Mouse (Mus musculus): ENCODE results near the gene Sox6. TPM values are rescaled to one million over a fixed set of nuclear protein-coding genes. Genes with fewer than 3 reads are reported as not detected.

The Sox6 gene
- total and polyA plus RNA-seq, 3 experiments = 2.3 to 162 (median 3.8) TPM

- TF ChIP-seq GATA1 (IDR thresholded peaks at IDR 0.05; ENCODE audit: borderline replicate concordance, low read length) (no peak), CTCF (IDR thresholded peaks at IDR 0.05; ENCODE audit: low read depth, low read length) (no peak), GATA2 (IDR thresholded peaks at IDR 0.05; ENCODE audit: borderline replicate concordance, low read depth, low read length) (no peak), TAL1 (conservative IDR thresholded peaks at IDR 0.05; ENCODE audit: low read depth, low read length) (no peak), POLR2AphosphoS5 (IDR thresholded peaks at IDR 0.05; ENCODE audit: insufficient replicate concordance, low read depth, low read length) (no peak)
- H3K9me3 ChIP-seq (replicated peaks) = no peaks in the 10 kb centered on the region
- H3K36me3 ChIP-seq (replicated peaks) = no peaks in the 10 kb centered on the region
- DNase-seq (ENCODE audit: low spot score) (no peak), ATAC-seq (ENCODE audit: extremely low read depth, insufficient number of reproducible peaks, low FRiP score, poor library complexity, severe bottlenecking) (no peak)
- no peaks in the 10 kb centered on the region for H3K4me1 ChIP-seq (ENCODE audit: insufficient read depth, low read depth, low read length)
- no peak overlapping the region for H3K4me3 ChIP-seq (ENCODE audit: low read depth, low read length)
- H3K27me3 ChIP-seq (ENCODE audit: insufficient read depth, low read length) = peaks cover 34% of the 10 kb centered on the region
Measured at GRCm38 (mm10) chr7:115967186-115967585, 71.4 kb downstream of the Sox6 start.

- no peak for TF ChIP-seq CTCF (IDR thresholded peaks at IDR 0.05; ENCODE audit: low read depth, low read length)
- TF ChIP-seq GATA2 (IDR thresholded peaks at IDR 0.05; ENCODE audit: borderline replicate concordance, low read depth, low read length) = no peak
- no peak for TF ChIP-seq TAL1 (conservative IDR thresholded peaks at IDR 0.05; ENCODE audit: low read depth, low read length)
- no peak for TF ChIP-seq GATA1 (IDR thresholded peaks at IDR 0.05; ENCODE audit: borderline replicate concordance, low read length)
- TF ChIP-seq POLR2AphosphoS5 (IDR thresholded peaks at IDR 0.05; ENCODE audit: insufficient replicate concordance, low read depth, low read length) = no peak
- H3K27me3 ChIP-seq (ENCODE audit: insufficient read depth, low read length) = peaks cover 33% of the 10 kb centered on the region
- DNase-seq (ENCODE audit: low spot score) (no peak), ATAC-seq (ENCODE audit: extremely low read depth, insufficient number of reproducible peaks, low FRiP score, poor library complexity, severe bottlenecking) (no peak)
- no peaks in the 10 kb centered on the region for H3K36me3 ChIP-seq (replicated peaks)
- H3K4me1 ChIP-seq (ENCODE audit: insufficient read depth, low read depth, low read length) = no peaks in the 10 kb centered on the region
- H3K4me3 ChIP-seq (ENCODE audit: low read depth, low read length) = no peak overlapping the region
- H3K9me3 ChIP-seq (replicated peaks) = no peaks in the 10 kb centered on the region
Measured at GRCm38 (mm10) chr7:115966181-115966580, 72.4 kb downstream of the Sox6 start.

GRCm38 (mm10) chr7:115953046-115953445, 85.5 kb downstream of the Sox6 start:
- Histone ChIP-seq H3K9me3 (replicated peaks) (no peaks in the 10 kb centered on the region), H3K4me3 (ENCODE audit: low read depth, low read length) (no peak overlapping the region), H3K4me1 (ENCODE audit: insufficient read depth, low read depth, low read length) (peaks cover 21% of the 10 kb centered on the region), H3K36me3 (replicated peaks) (no peaks in the 10 kb centered on the region), H3K27me3 (ENCODE audit: insufficient read depth, low read length) (peaks cover 9% of the 10 kb centered on the region; the same call in 1 of the 2 replicates)
- DNase-seq (ENCODE audit: low spot score) (no peak), ATAC-seq (ENCODE audit: extremely low read depth, insufficient number of reproducible peaks, low FRiP score, poor library complexity, severe bottlenecking) (no peak)
- TF ChIP-seq GATA2 (IDR thresholded peaks at IDR 0.05; ENCODE audit: borderline replicate concordance, low read depth, low read length) = no peak
- no peak for TF ChIP-seq POLR2AphosphoS5 (IDR thresholded peaks at IDR 0.05; ENCODE audit: insufficient replicate concordance, low read depth, low read length)
- no peak for TF ChIP-seq CTCF (IDR thresholded peaks at IDR 0.05; ENCODE audit: low read depth, low read length)
- no peak for TF ChIP-seq GATA1 (IDR thresholded peaks at IDR 0.05; ENCODE audit: borderline replicate concordance, low read length)
- TF ChIP-seq TAL1 (conservative IDR thresholded peaks at IDR 0.05; ENCODE audit: low read depth, low read length) = no peak

- no peaks in the 10 kb centered on the region for H3K36me3 ChIP-seq (replicated peaks)
- TF ChIP-seq GATA2 (IDR thresholded peaks at IDR 0.05; ENCODE audit: borderline replicate concordance, low read depth, low read length) (no peak), GATA1 (IDR thresholded peaks at IDR 0.05; ENCODE audit: borderline replicate concordance, low read length) (no peak), CTCF (IDR thresholded peaks at IDR 0.05; ENCODE audit: low read depth, low read length) (no peak), POLR2AphosphoS5 (IDR thresholded peaks at IDR 0.05; ENCODE audit: insufficient replicate concordance, low read depth, low read length) (no peak), TAL1 (conservative IDR thresholded peaks at IDR 0.05; ENCODE audit: low read depth, low read length) (no peak)
- ATAC-seq (ENCODE audit: extremely low read depth, insufficient number of reproducible peaks, low FRiP score, poor library complexity, severe bottlenecking) (no peak), DNase-seq (ENCODE audit: low spot score) (no peak)
- H3K4me1 ChIP-seq (ENCODE audit: insufficient read depth, low read depth, low read length) = peaks cover 21% of the 10 kb centered on the region
- H3K9me3 ChIP-seq (replicated peaks) = no peaks in the 10 kb centered on the region
- no peak overlapping the region for H3K4me3 ChIP-seq (ENCODE audit: low read depth, low read length)
- peaks cover 9% of the 10 kb centered on the region; the same call in 1 of the 2 replicates for H3K27me3 ChIP-seq (ENCODE audit: insufficient read depth, low read length)
Measured at GRCm38 (mm10) chr7:115952235-115952634, 86.4 kb downstream of the Sox6 start.

GRCm38 (mm10) chr7:115951689-115952088, 86.9 kb downstream of the Sox6 start:
- H3K27me3 ChIP-seq (ENCODE audit: insufficient read depth, low read length) = peaks cover 9% of the 10 kb centered on the region; the same call in 1 of the 2 replicates
- ATAC-seq (ENCODE audit: extremely low read depth, insufficient number of reproducible peaks, low FRiP score, poor library complexity, severe bottlenecking) (peak; percentile 60; the same call in 1 of the 2 replicates), DNase-seq (ENCODE audit: low spot score) (no peak)
- TF ChIP-seq GATA1 (IDR thresholded peaks at IDR 0.05; ENCODE audit: borderline replicate concordance, low read length) (no peak), GATA2 (IDR thresholded peaks at IDR 0.05; ENCODE audit: borderline replicate concordance, low read depth, low read length) (no peak), POLR2AphosphoS5 (IDR thresholded peaks at IDR 0.05; ENCODE audit: insufficient replicate concordance, low read depth, low read length) (no peak), CTCF (IDR thresholded peaks at IDR 0.05; ENCODE audit: low read depth, low read length) (no peak), TAL1 (conservative IDR thresholded peaks at IDR 0.05; ENCODE audit: low read depth, low read length) (no peak; the same call in 1 of the 2 replicates)
- no peaks in the 10 kb centered on the region for H3K9me3 ChIP-seq (replicated peaks)
- no peak overlapping the region for H3K4me3 ChIP-seq (ENCODE audit: low read depth, low read length)
- H3K4me1 ChIP-seq (ENCODE audit: insufficient read depth, low read depth, low read length) = peaks cover 21% of the 10 kb centered on the region
- H3K36me3 ChIP-seq (replicated peaks) = no peaks in the 10 kb centered on the region

GRCm38 (mm10) chr7:115947916-115948315, 90.7 kb downstream of the Sox6 start:
- Histone ChIP-seq H3K27me3 (ENCODE audit: insufficient read depth, low read length) (no peaks in the 10 kb centered on the region), H3K4me3 (ENCODE audit: low read depth, low read length) (no peak overlapping the region), H3K36me3 (replicated peaks) (no peaks in the 10 kb centered on the region), H3K4me1 (ENCODE audit: insufficient read depth, low read depth, low read length) (peaks cover 27% of the 10 kb centered on the region), H3K9me3 (replicated peaks) (no peaks in the 10 kb centered on the region)
- ATAC-seq (ENCODE audit: extremely low read depth, insufficient number of reproducible peaks, low FRiP score, poor library complexity, severe bottlenecking) (no peak), DNase-seq (ENCODE audit: low spot score) (no peak)
- TF ChIP-seq GATA2 (IDR thresholded peaks at IDR 0.05; ENCODE audit: borderline replicate concordance, low read depth, low read length) (no peak), GATA1 (IDR thresholded peaks at IDR 0.05; ENCODE audit: borderline replicate concordance, low read length) (no peak), TAL1 (conservative IDR thresholded peaks at IDR 0.05; ENCODE audit: low read depth, low read length) (no peak), CTCF (IDR thresholded peaks at IDR 0.05; ENCODE audit: low read depth, low read length) (no peak), POLR2AphosphoS5 (IDR thresholded peaks at IDR 0.05; ENCODE audit: insufficient replicate concordance, low read depth, low read length) (no peak)

Data from G1E (cell line).